Mouse (Mus musculus) layer of hippocampus, adult 11-12 months (tissue): ENCODE data around the gene Ppfia1.

Source experiments
- DNase-seq: peaks from one replicate; pipeline ENCODE4 v3.0.0; 2022; ENCODE audit warnings: low spot score

The Ppfia1 gene

GRCm38 (mm10) chr7:144489067-144489774 lies 64.3 kb downstream of the Ppfia1 start:
- no peak for DNase-seq

GRCm38 (mm10) chr7:144480314-144480713 lies 73.2 kb downstream of the Ppfia1 start:
- DNase-seq = no peak

DNA sequence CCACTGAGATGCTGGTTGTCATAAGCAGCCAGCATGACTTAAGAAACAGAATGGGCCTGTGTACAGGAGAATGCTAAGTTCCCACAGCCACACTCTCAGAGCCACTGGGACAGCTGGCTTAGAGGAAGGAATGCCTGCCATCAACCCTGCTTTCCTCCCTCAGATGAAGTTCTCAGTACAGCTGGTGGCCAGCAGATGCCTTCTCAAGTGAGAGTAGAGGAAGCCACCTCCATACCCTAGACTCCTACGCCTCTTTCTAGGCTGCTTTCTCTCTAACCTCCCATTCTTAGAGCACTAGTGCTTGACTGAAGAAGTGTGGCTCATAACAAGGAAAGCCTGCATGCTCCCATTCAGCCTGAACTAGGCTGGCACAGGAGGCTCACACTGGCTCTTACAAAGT lies 74.0 kb downstream of the Ppfia1 start:
- DNase-seq = peak; percentile 62

DNA sequence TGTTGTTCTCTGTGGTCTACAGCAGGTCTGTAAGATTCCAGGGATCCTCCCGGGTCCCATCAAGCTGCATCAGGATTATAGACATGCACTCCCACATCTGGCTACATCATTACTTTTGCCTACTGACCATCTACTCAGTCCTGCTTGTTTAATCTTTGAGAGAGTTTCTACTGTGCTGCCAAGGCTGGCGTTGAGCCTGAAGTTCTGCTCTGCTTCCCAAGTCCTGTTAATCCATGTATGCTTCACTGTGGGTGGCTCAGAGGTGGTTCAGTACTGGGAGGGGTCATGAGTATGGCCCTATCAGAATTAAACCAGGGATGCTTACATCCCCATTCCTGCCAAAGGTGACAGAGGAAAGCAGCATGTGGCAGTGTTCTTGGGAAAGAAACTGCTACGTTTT lies 77.8 kb downstream of the Ppfia1 start:
- no peak for DNase-seq

- no peak for DNase-seq
Measured at GRCm38 (mm10) chr7:144473486-144473885, 80.0 kb downstream of the Ppfia1 start.

GRCm38 (mm10) chr7:144471103-144471502 lies 82.4 kb downstream of the Ppfia1 start:
- DNase-seq = no peak

- peak; percentile 87 for DNase-seq
Measured at GRCm38 (mm10) chr7:144470545-144471059, 82.9 kb downstream of the Ppfia1 start, which contains the start of gene Cttn. Gene Cttn (minus strand): TSS chr7:144471009.

- no peak for DNase-seq
Measured at GRCm38 (mm10) chr7:144469908-144470544, 83.5 kb downstream of the Ppfia1 start.

- no peak for DNase-seq
Measured at GRCm38 (mm10) chr7:144469181-144469641, 84.3 kb downstream of the Ppfia1 start.

- DNase-seq = no peak
Measured at GRCm38 (mm10) chr7:144468741-144469140, 84.8 kb downstream of the Ppfia1 start.

- DNase-seq = no peak
Measured at GRCm38 (mm10) chr7:144462577-144462976, 91.0 kb downstream of the Ppfia1 start.

GRCm38 (mm10) chr7:144461246-144461902 lies 92.2 kb downstream of the Ppfia1 start:
- no peak for DNase-seq

DNA sequence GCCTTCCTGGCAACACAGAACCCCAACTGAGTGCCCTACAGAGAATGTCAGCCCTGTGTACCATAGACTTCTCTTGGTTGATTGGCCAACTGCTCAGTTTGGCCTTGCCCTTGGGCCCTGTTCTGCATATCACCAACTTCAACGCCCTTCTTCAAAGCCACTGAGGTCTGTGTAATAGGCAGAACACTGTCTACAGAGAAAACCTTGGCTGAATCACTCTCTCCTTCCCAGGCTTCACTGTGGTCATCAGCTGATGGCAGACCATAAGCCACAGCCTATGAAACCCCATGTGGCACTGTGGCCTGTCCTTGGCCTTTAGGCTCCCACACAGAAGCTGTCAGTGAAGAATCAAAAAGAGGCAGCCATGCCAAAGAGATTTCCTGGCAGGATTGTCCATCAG lies 94.6 kb downstream of the Ppfia1 start:
- no peak for DNase-seq

GRCm38 (mm10) chr7:144450661-144451060 lies 102.9 kb downstream of the Ppfia1 start:
- DNase-seq = no peak

- DNase-seq = peak; percentile 78
Measured at GRCm38 (mm10) chr7:144449637-144450570, 103.6 kb downstream of the Ppfia1 start.

DNA sequence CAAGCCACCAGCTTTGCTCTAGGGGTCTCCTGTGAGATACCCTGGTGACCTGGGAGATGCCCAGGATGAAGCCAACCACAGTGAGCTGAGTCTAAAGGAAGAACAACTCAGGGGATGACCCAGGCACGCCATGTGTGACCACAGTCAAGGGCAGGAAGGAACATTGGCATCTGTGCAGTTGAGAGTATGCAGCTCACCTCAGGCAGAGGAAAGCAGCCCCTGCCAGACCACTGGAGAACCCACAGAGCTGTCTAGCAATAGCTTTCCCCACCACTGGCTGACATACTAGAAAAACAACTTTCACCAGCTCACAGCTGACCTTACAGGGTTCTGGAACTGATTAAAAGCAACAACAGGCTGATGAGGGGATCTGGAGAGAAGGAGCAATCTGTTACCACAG lies 105.3 kb downstream of the Ppfia1 start:
- DNase-seq = no peak

- no peak for DNase-seq
Measured at GRCm38 (mm10) chr7:144447146-144447545, 106.4 kb downstream of the Ppfia1 start.

- DNase-seq = no peak
Measured at GRCm38 (mm10) chr7:144444788-144445187, 108.7 kb downstream of the Ppfia1 start.

- DNase-seq = no peak
Measured at GRCm38 (mm10) chr7:144441976-144442375, 111.6 kb downstream of the Ppfia1 start.

DNA sequence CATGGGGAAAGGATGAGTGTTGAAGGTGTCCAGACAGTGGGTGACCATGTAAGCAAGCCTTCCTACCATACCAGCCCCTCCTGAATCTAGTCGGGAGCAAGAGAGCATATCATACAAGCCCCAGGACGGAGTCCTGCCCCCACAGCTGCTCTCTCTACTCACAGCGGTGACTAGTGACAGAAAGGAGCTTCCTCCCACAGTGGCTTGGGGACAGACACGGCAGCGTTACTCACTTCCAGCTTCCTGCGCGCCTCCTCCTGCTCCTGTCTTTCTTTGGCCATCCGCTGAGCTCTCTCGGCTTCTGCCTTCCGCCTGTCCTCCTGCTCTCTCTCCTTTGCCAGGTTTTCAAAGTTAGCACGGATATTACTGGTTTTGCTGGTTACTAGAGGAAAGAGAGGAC lies 112.1 kb downstream of the Ppfia1 start:
- no peak for DNase-seq

GRCm38 (mm10) chr7:144438811-144439210 lies 114.7 kb downstream of the Ppfia1 start:
- no peak for DNase-seq

GRCm38 (mm10) chr7:144432920-144433319 lies 120.6 kb downstream of the Ppfia1 start:
- no peak for DNase-seq
